Comparison of ENCODE assay signal across 9 mouse cellular contexts in genomic region chr13:23525901-23526300, GRCm38 (mm10). TPM values are rescaled to one million over a fixed set of nuclear protein-coding genes. Genes with fewer than 3 reads are reported as not detected.
DNase-seq lines count a peak whose midpoint lies in the region; ATAC-seq and TF ChIP-seq lines count a peak whose summit lies in the region.
"Had no signal": no experiment of that assay in that cellular context is flagged by ENCODE, and none has a peak within 500 bp of the region (broad histone marks: within the 10 kb centered on the region; RNA-seq: fewer than 3 reads in every experiment).

No protein-coding gene starts in this region.

- in situ Hi-C loops in CH12.LX (cut with MboI; ENCODE audit: low pct_ligation_motif_present, low pct_unique_long_range_greater_than_20kb, low sequenced_read_pairs): loop anchor here (10.0 kb wide), 1 partner anchor 1491 kb away; the partner anchor contains the start of genes Hist1h2ah and Hist1h2bk

- dilution Hi-C loops in CH12.LX (cut with MboI; ENCODE audit: extremely low pct_ligation_motif_present, extremely low pct_unique_long_range_greater_than_20kb, low sequenced_read_pairs): no loop called here

- H3K9ac ChIP-seq in heart, embryonic 11.5 days (ENCODE audit: low read depth, low read length): peak overlapping the region; percentile 61
- peak overlapping the region; percentile 45 for H3K9ac ChIP-seq in CH12.LX (ENCODE audit: insufficient read depth, low read depth)
- H3K9ac ChIP-seq in forebrain, embryonic 12.5 days: no peak overlapping the region
- peak overlapping the region; percentile 43 for H3K9ac ChIP-seq in liver, embryonic 14.5 days (replicated peaks)

- TF ChIP-seq POLR2A in CH12.LX (IDR thresholded peaks at IDR 0.05; ENCODE audit: low read depth, low read length): no peak
- no peak for TF ChIP-seq POLR2A in thymus, adult 2 months (IDR thresholded peaks at IDR 0.05; ENCODE audit: control insufficient read depth, extremely low read depth, insufficient read depth, low read length, poor library complexity)

- H3K4me3 ChIP-seq in heart, embryonic 11.5 days (ENCODE audit: low read depth, low read length): peak overlapping the region; percentile 56
- peak overlapping the region in 2 of 3 experiments; percentile 35 to 53 for H3K4me3 ChIP-seq in CH12.LX (replicated peaks in 1 of 3; ENCODE audit: low read depth in 2 of 3, low read length in 2 of 3, poor library complexity in 1 of 3)
- peak overlapping the region; percentile 40 for H3K4me3 ChIP-seq in forebrain, embryonic 12.5 days (replicated peaks)
- peak overlapping the region; percentile 46 to 47 for H3K4me3 ChIP-seq in liver, embryonic 14.5 days (ENCODE audit: insufficient read depth in 1 of 2, low read depth in 2 of 2, low read length in 2 of 2)
- no peak overlapping the region for H3K4me3 ChIP-seq in thymus, adult 2 months (ENCODE audit: control insufficient read depth, insufficient read depth, low read length)

- TF ChIP-seq CTCF in CH12.LX (conservative IDR thresholded peaks at IDR 0.05 in 1 of 2, IDR thresholded peaks at IDR 0.05 in 1 of 2; ENCODE audit: low read depth in 2 of 2, low read length in 2 of 2): no peak
- TF ChIP-seq CTCF in liver, embryonic 14.5 days (IDR thresholded peaks at IDR 0.05; ENCODE audit: low read depth): no peak
- TF ChIP-seq CTCF in thymus, adult 2 months (IDR thresholded peaks at IDR 0.05; ENCODE audit: borderline replicate concordance, control insufficient read depth, extremely low read depth, insufficient read depth, low read length, poor library complexity): no peak

- H3K4me1 ChIP-seq in heart, embryonic 11.5 days (ENCODE audit: control insufficient read depth, insufficient read depth, low read length): peaks cover 6% of the 10 kb centered on the region
- H3K4me1 ChIP-seq in CH12.LX (ENCODE audit: control insufficient read depth in 1 of 2, insufficient read depth in 2 of 2): peaks cover 5 to 44% of the 10 kb centered on the region in 2 experiments; a peak in 3 of 4 replicates
- H3K4me1 ChIP-seq in forebrain, embryonic 12.5 days: peaks cover 19% of the 10 kb centered on the region
- peaks cover 11 to 17% of the 10 kb centered on the region in 2 experiments for H3K4me1 ChIP-seq in liver, embryonic 14.5 days (replicated peaks; ENCODE audit: control insufficient read depth in 2 of 2, insufficient read depth in 2 of 2, low read length in 1 of 2)
- peaks cover 2% of the 10 kb centered on the region for H3K4me1 ChIP-seq in thymus, adult 2 months (replicated peaks; ENCODE audit: control insufficient read depth, insufficient read depth, low read length)

- no peaks in the 10 kb centered on the region for H3K9me3 ChIP-seq in heart, embryonic 11.5 days (replicated peaks; ENCODE audit: control insufficient read depth, low read length)
- no peaks in the 10 kb centered on the region for H3K9me3 ChIP-seq in CH12.LX (replicated peaks; ENCODE audit: low read length)
- no peaks in the 10 kb centered on the region for H3K9me3 ChIP-seq in forebrain, embryonic 12.5 days
- H3K9me3 ChIP-seq in liver, embryonic 14.5 days (ENCODE audit: control insufficient read depth, low read length): no peaks in the 10 kb centered on the region

- peak overlapping the region; percentile 68 for H3K4me2 ChIP-seq in heart, embryonic 11.5 days
- peak overlapping the region; percentile 44 for H3K4me2 ChIP-seq in CH12.LX (ENCODE audit: insufficient read depth, low read depth, poor library complexity, severe bottlenecking)
- H3K4me2 ChIP-seq in forebrain, embryonic 12.5 days: peak overlapping the region; percentile 51
- peak overlapping the region; percentile 64 for H3K4me2 ChIP-seq in liver, embryonic 14.5 days (ENCODE audit: low read depth)

- TF ChIP-seq RAD21 in CH12.LX (IDR thresholded peaks at IDR 0.05; ENCODE audit: low read depth, low read length): no peak

- H3K36me3 ChIP-seq in heart, embryonic 11.5 days (ENCODE audit: control insufficient read depth, insufficient read depth, low read length): no peaks in the 10 kb centered on the region
- H3K36me3 ChIP-seq in CH12.LX (replicated peaks in 1 of 2; ENCODE audit: control insufficient read depth in 1 of 2, insufficient read depth in 1 of 2, low read length in 1 of 2): no peaks in the 10 kb centered on the region
- H3K36me3 ChIP-seq in forebrain, embryonic 12.5 days (replicated peaks): no peaks in the 10 kb centered on the region
- H3K36me3 ChIP-seq in liver, embryonic 14.5 days (replicated peaks; ENCODE audit: control insufficient read depth, insufficient read depth, low read depth): no peaks in the 10 kb centered on the region
- no peaks in the 10 kb centered on the region for H3K36me3 ChIP-seq in thymus, adult 2 months (ENCODE audit: control insufficient read depth, insufficient read depth, low read length)

- under 1% methylated on average over 10 of the region's 10 CpGs for WGBS in heart, embryonic 11.5 days (ENCODE audit: insufficient replicate concordance)
- 2% methylated on average over 10 of the region's 10 CpGs for WGBS in forebrain, embryonic 12.5 days
- 1% methylated on average over 10 of the region's 10 CpGs for whole genome bisulfite sequencing in liver, embryonic 14.5 days (ENCODE audit: insufficient replicate concordance)
- WGBS in thymus, adult 2 months: 14% methylated on average over 10 of the region's 10 CpGs

- H3K79me2 ChIP-seq in CH12.LX (replicated peaks; ENCODE audit: control insufficient read depth, extremely low read depth, insufficient read depth, poor library complexity, severe bottlenecking): no peaks in the 10 kb centered on the region

- no peak for TF ChIP-seq EP300 in CH12.LX (IDR thresholded peaks at IDR 0.05; ENCODE audit: low read length)
- TF ChIP-seq EP300 in liver, embryonic 14.5 days (IDR thresholded peaks at IDR 0.05; ENCODE audit: low read depth): no peak

- H3K27ac ChIP-seq in heart, embryonic 11.5 days (ENCODE audit: low read depth, low read length): no peak overlapping the region
- peak overlapping the region; percentile 15; the same call in 1 of the 2 replicates for H3K27ac ChIP-seq in CH12.LX (ENCODE audit: insufficient read depth, low read depth)
- H3K27ac ChIP-seq in forebrain, embryonic 12.5 days: no peak overlapping the region
- no peak overlapping the region; the same call in 1 of the 2 replicates for H3K27ac ChIP-seq in liver, embryonic 14.5 days
- H3K27ac ChIP-seq in thymus, adult 2 months (ENCODE audit: control insufficient read depth, insufficient read depth, low read length): no peak overlapping the region

- H3K27me3 ChIP-seq in heart, embryonic 11.5 days (ENCODE audit: control insufficient read depth, insufficient read depth, low read length): no peaks in the 10 kb centered on the region
- no peaks in the 10 kb centered on the region for H3K27me3 ChIP-seq in CH12.LX (replicated peaks)
- H3K27me3 ChIP-seq in forebrain, embryonic 12.5 days: no peaks in the 10 kb centered on the region
- H3K27me3 ChIP-seq in liver, embryonic 14.5 days (ENCODE audit: control insufficient read depth, insufficient read depth, low read length): no peaks in the 10 kb centered on the region
- no peaks in the 10 kb centered on the region for H3K27me3 ChIP-seq in thymus, adult 2 months (ENCODE audit: control insufficient read depth, insufficient read depth, low read length)

- ATAC-seq in heart, embryonic 11.5 days (replicated peaks; ENCODE audit: insufficient number of reproducible peaks, low FRiP score, low TSS enrichment): no peak
- ATAC-seq in forebrain, embryonic 12.5 days (ENCODE audit: low FRiP score): no peak
- no peak for ATAC-seq in liver, embryonic 14.5 days (ENCODE audit: insufficient read depth)

- DNase-seq in heart, adult 18-20 months: no peak
- peak; percentile 77 for DNase-seq in CH12.LX (ENCODE audit: extremely low read depth)
- DNase-seq in liver, embryonic 14.5 days (ENCODE audit: low read depth in 3 of 3, low spot score in 3 of 3): no peak
- DNase-seq in cerebellum, postnatal 14 days: no peak
- DNase-seq in right cerebral cortex, adult 18-20 months: no peak
- no peak for DNase-seq in thymus, adult 2 months

RNA-seq across cellular contexts. Expression of gene Hist1h4h, which starts 4.9 kb away (rescaled TPM):
- 2.1 and 3.4 TPM in 2 replicates for polyA plus RNA-seq in heart, embryonic 11.5 days (2014; fragmentation: Nextera tagmentation; extraction: Ambion mirVana)
- total RNA-seq in heart, adult 18-20 months (2021): 100 to 1,000 TPM; 225 to 244 TPM
- 4,350 and 4,957 TPM in 2 replicates for total RNA-seq in CH12.LX (2012; rRNA removed)
- total RNA-seq in CH12.LX (2014; rRNA removed): 14.0 and 19.4 TPM in 2 replicates
- 3.4 and 5.5 TPM in 2 replicates for polyA plus RNA-seq in CH12.LX (2012; ENCODE audit: insufficient read length, low read depth)
- 7.2 and 8.7 TPM in 2 replicates for polyA plus RNA-seq in forebrain, embryonic 12.5 days (2016; fragmentation: Nextera tagmentation; extraction: Ambion mirVana)
- 8.6 and 24.1 TPM in 2 replicates for polyA plus RNA-seq in liver, embryonic 14.5 days (2012; rRNA removed)
- polyA plus RNA-seq in liver, embryonic 14.5 days (2014; fragmentation: Nextera tagmentation; extraction: Ambion mirVana): 5.3 and 6.1 TPM in 2 replicates
- polyA plus RNA-seq in thymus, adult 2 months (2012; rRNA removed): 150 and 182 TPM in 2 replicates

RNA-seq across cellular contexts. Expression of gene Hist1h2af, which starts 7.8 kb away (rescaled TPM):
- 1.4 and 2.3 TPM in 2 replicates for polyA plus RNA-seq in heart, embryonic 11.5 days (2014; fragmentation: Nextera tagmentation; extraction: Ambion mirVana)
- total RNA-seq in heart, adult 18-20 months (2021): 10 to 100 TPM in 1 of 2 experiments, 1 to 10 TPM in 1; 6.3 to 16.6 TPM
- 824 and 932 TPM in 2 replicates for total RNA-seq in CH12.LX (2012; rRNA removed)
- total RNA-seq in CH12.LX (2014; rRNA removed): 45.2 and 57.1 TPM in 2 replicates
- polyA plus RNA-seq in CH12.LX (2012; ENCODE audit: insufficient read length, low read depth): 68.6 and 97.0 TPM in 2 replicates
- 9.3 and 10.7 TPM in 2 replicates for polyA plus RNA-seq in forebrain, embryonic 12.5 days (2016; fragmentation: Nextera tagmentation; extraction: Ambion mirVana)
- polyA plus RNA-seq in liver, embryonic 14.5 days (2012; rRNA removed): 375 and 609 TPM in 2 replicates
- polyA plus RNA-seq in liver, embryonic 14.5 days (2014; fragmentation: Nextera tagmentation; extraction: Ambion mirVana): 14.2 and 17.4 TPM in 2 replicates
- polyA plus RNA-seq in thymus, adult 2 months (2012; rRNA removed): 4,070 and 5,945 TPM in 2 replicates

RNA-seq across cellular contexts. Expression of gene Hist1h3g, which starts 9.3 kb away (rescaled TPM):
- 2.8 and 3.1 TPM in 2 replicates for polyA plus RNA-seq in heart, embryonic 11.5 days (2014; fragmentation: Nextera tagmentation; extraction: Ambion mirVana)
- total RNA-seq in heart, adult 18-20 months (2021): 1 to 10 TPM; 3.1 TPM
- total RNA-seq in CH12.LX (2012; rRNA removed): 608 and 749 TPM in 2 replicates
- total RNA-seq in CH12.LX (2014; rRNA removed): 50.1 and 75.3 TPM in 2 replicates
- polyA plus RNA-seq in CH12.LX (2012; ENCODE audit: insufficient read length, low read depth): 3.4 and 3.6 TPM in 2 replicates
- 7.2 and 8.3 TPM in 2 replicates for polyA plus RNA-seq in forebrain, embryonic 12.5 days (2016; fragmentation: Nextera tagmentation; extraction: Ambion mirVana)
- 48.1 and 52.5 TPM in 2 replicates for polyA plus RNA-seq in liver, embryonic 14.5 days (2012; rRNA removed)
- polyA plus RNA-seq in liver, embryonic 14.5 days (2014; fragmentation: Nextera tagmentation; extraction: Ambion mirVana): 8.6 and 9.6 TPM in 2 replicates
- 496 and 661 TPM in 2 replicates for polyA plus RNA-seq in thymus, adult 2 months (2012; rRNA removed)
- polyA plus RNA-seq: CD4-positive, CD25-positive, alpha-beta regulatory T cell, adult 4 months had no signal

RNA-seq across cellular contexts. Expression of gene Hist1h2bh, which starts 17.3 kb away (rescaled TPM):
- polyA plus RNA-seq in heart, embryonic 11.5 days (2014; fragmentation: Nextera tagmentation; extraction: Ambion mirVana): 0.43 and 0.66 TPM in 2 replicates
- 1 to 10 TPM; 1.1 to 1.5 TPM for total RNA-seq in heart, adult 18-20 months (2021)
- total RNA-seq in CH12.LX (2012; rRNA removed) (261 and 290 TPM in 2 replicates), CH12.LX (2014; rRNA removed) (5.7 and 8.0 TPM in 2 replicates)
- 0.56 and 0.77 TPM in 2 replicates for polyA plus RNA-seq in CH12.LX (2012; ENCODE audit: insufficient read length, low read depth)
- polyA plus RNA-seq in forebrain, embryonic 12.5 days (2016; fragmentation: Nextera tagmentation; extraction: Ambion mirVana): 0.87 and 0.95 TPM in 2 replicates
- 6.7 and 8.7 TPM in 2 replicates for polyA plus RNA-seq in liver, embryonic 14.5 days (2012; rRNA removed)
- 1.2 and 1.4 TPM in 2 replicates for polyA plus RNA-seq in liver, embryonic 14.5 days (2014; fragmentation: Nextera tagmentation; extraction: Ambion mirVana)
- polyA plus RNA-seq in thymus, adult 2 months (2012; rRNA removed): 37.8 and 51.2 TPM in 2 replicates

RNA-seq across cellular contexts. Expression of gene Hist1h3f, which starts 18.0 kb away (rescaled TPM):
- 0.19 TPM in 1 of 2 replicates, not detected in the other for polyA plus RNA-seq in heart, embryonic 11.5 days (2014; fragmentation: Nextera tagmentation; extraction: Ambion mirVana)
- 1 to 10 TPM; 4.9 to 6.3 TPM for total RNA-seq in heart, adult 18-20 months (2021)
- total RNA-seq in CH12.LX (2012; rRNA removed) (553 and 608 TPM in 2 replicates), CH12.LX (2014; rRNA removed) (5.1 and 8.0 TPM in 2 replicates)
- 0.23 and 0.30 TPM in 2 replicates for polyA plus RNA-seq in CH12.LX (2012; ENCODE audit: insufficient read length, low read depth)
- 0.99 and 1.5 TPM in 2 replicates for polyA plus RNA-seq in forebrain, embryonic 12.5 days (2016; fragmentation: Nextera tagmentation; extraction: Ambion mirVana)
- polyA plus RNA-seq in liver, embryonic 14.5 days (2012; rRNA removed): 5.1 and 13.6 TPM in 2 replicates
- polyA plus RNA-seq in liver, embryonic 14.5 days (2014; fragmentation: Nextera tagmentation; extraction: Ambion mirVana): 1.00 and 1.1 TPM in 2 replicates
- 72.3 and 87.8 TPM in 2 replicates for polyA plus RNA-seq in thymus, adult 2 months (2012; rRNA removed)
- polyA plus RNA-seq: CD4-positive, CD25-positive, alpha-beta regulatory T cell, adult 4 months had no signal
